Comparison of ENCODE assay signal across 8 mouse cellular contexts in the genomic region with DNA sequence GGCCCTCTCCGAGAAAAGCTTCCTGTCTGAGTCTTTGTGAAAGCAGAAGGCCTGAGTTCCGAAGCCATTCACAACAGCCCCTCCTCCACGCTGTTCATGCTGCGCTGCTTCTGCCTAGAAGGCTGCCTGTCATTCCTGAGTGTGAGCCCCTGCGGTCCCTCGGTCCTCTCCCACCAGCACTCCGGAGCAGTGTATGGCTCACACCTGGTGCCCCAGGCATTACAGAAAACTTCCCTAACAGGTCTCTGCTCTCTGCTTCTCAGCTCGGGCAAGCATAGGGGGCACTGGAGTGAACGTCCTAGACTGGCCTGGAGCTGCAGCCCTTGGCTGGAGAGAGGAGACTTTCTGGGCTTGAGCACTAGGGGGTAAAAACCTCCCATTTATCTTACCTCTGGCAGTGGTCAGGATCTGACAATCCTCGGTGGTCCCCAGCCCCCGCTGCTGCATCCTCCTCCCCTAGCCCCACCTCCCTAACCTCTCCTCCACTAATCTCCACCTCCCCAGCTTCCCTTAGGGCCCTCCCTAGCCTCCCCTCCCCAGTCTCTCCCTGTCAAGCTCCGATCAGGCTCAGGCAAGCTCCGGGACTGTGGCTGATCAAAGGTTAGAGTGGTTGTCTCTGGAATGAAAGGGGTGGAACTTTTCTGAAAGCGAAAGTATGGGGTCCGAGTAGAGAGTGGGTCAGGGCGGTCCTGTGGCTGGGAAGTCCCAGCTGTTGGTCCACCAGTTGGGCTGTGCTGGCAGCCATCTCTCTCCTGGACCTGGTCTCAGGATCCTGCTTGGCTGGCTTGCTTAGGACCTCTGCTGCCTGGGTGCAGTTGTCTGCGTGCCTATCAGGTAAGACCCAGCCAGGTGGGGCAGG. TPM values are rescaled to one million over a fixed set of nuclear protein-coding genes. Genes with fewer than 3 reads are reported as not detected.
DNase-seq lines count a peak whose midpoint lies in the region; ATAC-seq and TF ChIP-seq lines count a peak whose summit lies in the region.

A gene (plus strand): TSS at position 97 of the 859 bp plus-strand sequence.

- no peak for DNase-seq in CH12.LX (ENCODE audit: extremely low read depth)
- no peak for DNase-seq in large intestine, adult 2 months (ENCODE audit: low read depth, low spot score)
- peak; percentile 48 for DNase-seq in midbrain, embryonic 14.5 days
- no peak for DNase-seq in layer of hippocampus, postnatal 10 days (ENCODE audit: low spot score in 2 of 2)
- DNase-seq in left cerebral cortex, postnatal 14 days (ENCODE audit: low spot score in 2 of 2): no peak
- DNase-seq in right cerebral cortex, adult 18-20 months: no peak

- 8% methylated on average over 17 of the region's 17 CpGs for WGBS in heart, embryonic 16.5 days
- 6% methylated on average over 17 of the region's 17 CpGs for WGBS in large intestine, adult 2 months
- WGBS in midbrain, embryonic 14.5 days: 2% methylated on average over 17 of the region's 17 CpGs

- no peaks in the 10 kb centered on the region for H3K36me3 ChIP-seq in CH12.LX (replicated peaks in 1 of 2; ENCODE audit: control insufficient read depth in 1 of 2, insufficient read depth in 1 of 2, low read length in 1 of 2)
- no peaks in the 10 kb centered on the region for H3K36me3 ChIP-seq in heart, embryonic 16.5 days (ENCODE audit: control insufficient read depth, insufficient read depth)
- no peaks in the 10 kb centered on the region for H3K36me3 ChIP-seq in midbrain, embryonic 14.5 days (ENCODE audit: control insufficient read depth, insufficient read depth, low read length)

- intact Hi-C loops in left cerebral cortex, postnatal 14 days (cut with DNase I): no loop called here

- peaks cover 0 to 23% of the 10 kb centered on the region in 2 experiments; a peak in 2 of 4 replicates for H3K4me1 ChIP-seq in CH12.LX (ENCODE audit: control insufficient read depth in 1 of 2, insufficient read depth in 2 of 2)
- no peaks in the 10 kb centered on the region; the same call in 1 of the 2 replicates for H3K4me1 ChIP-seq in bone marrow macrophage, adult 2 months (ENCODE audit: control insufficient read depth, insufficient read depth, low read length)
- H3K4me1 ChIP-seq in heart, embryonic 16.5 days (ENCODE audit: control insufficient read depth, insufficient read depth, low read length): peaks cover 39% of the 10 kb centered on the region
- H3K4me1 ChIP-seq in midbrain, embryonic 14.5 days (ENCODE audit: control insufficient read depth, insufficient read depth, low read length): 0 out of 2 replicates have a peak, but pooled peaks cover 8% of the 10 kb centered on the region

- H3K4me2 ChIP-seq in CH12.LX (ENCODE audit: insufficient read depth, low read depth, poor library complexity, severe bottlenecking): peak within 1 kb of the TSS; percentile 65
- H3K4me2 ChIP-seq in heart, embryonic 16.5 days (ENCODE audit: low read depth, low read length): peak within 1 kb of the TSS; percentile 82
- peak within 1 kb of the TSS; percentile 41 for H3K4me2 ChIP-seq in midbrain, embryonic 14.5 days (ENCODE audit: low read length)

- TF ChIP-seq EP300 in CH12.LX (IDR thresholded peaks at IDR 0.05; ENCODE audit: low read length): no peak

- H3K79me2 ChIP-seq in CH12.LX (replicated peaks; ENCODE audit: control insufficient read depth, extremely low read depth, insufficient read depth, poor library complexity, severe bottlenecking): no peaks in the 10 kb centered on the region

- no peak for TF ChIP-seq CTCF in CH12.LX (conservative IDR thresholded peaks at IDR 0.05 in 1 of 2, IDR thresholded peaks at IDR 0.05 in 1 of 2; ENCODE audit: low read depth in 2 of 2, low read length in 2 of 2)
- TF ChIP-seq CTCF in bone marrow macrophage, adult 2 months (IDR thresholded peaks at IDR 0.05; ENCODE audit: low read depth, low read length): no peak

- peak; percentile 17; the same call in 1 of the 2 replicates for ATAC-seq in heart, embryonic 16.5 days (replicated peaks; ENCODE audit: extremely low read depth, insufficient read depth, low FRiP score)
- 0 out of 2 replicates have a peak, but pooled peaks have one; percentile 44 for ATAC-seq in midbrain, embryonic 14.5 days (ENCODE audit: low FRiP score, low TSS enrichment)

- no peak within 1 kb of the TSS for H3K27ac ChIP-seq in CH12.LX (ENCODE audit: insufficient read depth, low read depth)
- no peak within 1 kb of the TSS for H3K27ac ChIP-seq in bone marrow macrophage, adult 2 months (ENCODE audit: insufficient read depth, low read depth, low read length)
- H3K27ac ChIP-seq in heart, embryonic 16.5 days (ENCODE audit: low read length): 0 out of 2 replicates have a peak within 1 kb of the TSS, but pooled peaks have one; percentile 35
- no peak within 1 kb of the TSS for H3K27ac ChIP-seq in midbrain, embryonic 14.5 days (replicated peaks; ENCODE audit: low read depth, low read length)

- H3K9me3 ChIP-seq in CH12.LX (replicated peaks; ENCODE audit: low read length): no peaks in the 10 kb centered on the region
- no peaks in the 10 kb centered on the region for H3K9me3 ChIP-seq in heart, embryonic 16.5 days (replicated peaks; ENCODE audit: control insufficient read depth, low read length)
- H3K9me3 ChIP-seq in midbrain, embryonic 14.5 days (ENCODE audit: control insufficient read depth, low read length): no peaks in the 10 kb centered on the region

- peak within 1 kb of the TSS; percentile 22 to 55 (median 25) for H3K4me3 ChIP-seq in CH12.LX (replicated peaks in 1 of 3; ENCODE audit: low read depth in 2 of 3, low read length in 2 of 3, poor library complexity in 1 of 3)
- H3K4me3 ChIP-seq in bone marrow macrophage, adult 2 months (ENCODE audit: insufficient read depth, low read length): peak within 1 kb of the TSS; percentile 44
- H3K4me3 ChIP-seq in heart, embryonic 16.5 days (ENCODE audit: low read length): peak within 1 kb of the TSS; percentile 50
- H3K4me3 ChIP-seq in midbrain, embryonic 14.5 days (replicated peaks; ENCODE audit: low read depth, low read length): no peak within 1 kb of the TSS

- no peak for TF ChIP-seq RAD21 in CH12.LX (IDR thresholded peaks at IDR 0.05; ENCODE audit: low read depth, low read length)

- no peak for TF ChIP-seq POLR2A in CH12.LX (IDR thresholded peaks at IDR 0.05; ENCODE audit: low read depth, low read length)
- TF ChIP-seq POLR2A in bone marrow macrophage, adult 2 months (IDR thresholded peaks at IDR 0.05; ENCODE audit: borderline replicate concordance, low read depth, low read length): no peak

- in situ Hi-C loops in CH12.LX (cut with MboI; ENCODE audit: low pct_ligation_motif_present, low pct_unique_long_range_greater_than_20kb, low sequenced_read_pairs): loop anchor here (10.0 kb wide), 1 partner anchor 142 kb away; a partner anchor contains a TSS

- peaks cover 46% of the 10 kb centered on the region for H3K27me3 ChIP-seq in CH12.LX (replicated peaks)
- peaks cover 3% of the 10 kb centered on the region for H3K27me3 ChIP-seq in heart, embryonic 16.5 days (ENCODE audit: control insufficient read depth, insufficient read depth, low read length)
- H3K27me3 ChIP-seq in midbrain, embryonic 14.5 days (ENCODE audit: control insufficient read depth, insufficient read depth, low read length): peaks cover 10% of the 10 kb centered on the region

- dilution Hi-C loops in CH12.LX (cut with MboI; ENCODE audit: extremely low pct_ligation_motif_present, extremely low pct_unique_long_range_greater_than_20kb, low sequenced_read_pairs): no loop called here

- no peak within 1 kb of the TSS; the same call in 1 of the 2 replicates for H3K9ac ChIP-seq in CH12.LX (ENCODE audit: insufficient read depth, low read depth)
- H3K9ac ChIP-seq in heart, embryonic 16.5 days (ENCODE audit: low read length): peak within 1 kb of the TSS; percentile 64
- no peak within 1 kb of the TSS for H3K9ac ChIP-seq in midbrain, embryonic 14.5 days (replicated peaks; ENCODE audit: low read length)

TF ChIP-seq in CH12.LX, 34 proteins besides CTCF, POLR2A, EP300 and RAD21:
- no peak for TF ChIP-seq TCF12 (IDR thresholded peaks at IDR 0.05; ENCODE audit: low read depth, low read length)
TF ChIP-seq in CH12.LX: peak in this region for 0.

RNA-seq across cellular contexts. Expression of the gene that starts here (rescaled TPM):
- total RNA-seq in CH12.LX (2012; rRNA removed): 0.29 and 0.85 TPM in 2 replicates
- total RNA-seq in CH12.LX (2014; rRNA removed): 0.80 and 1.2 TPM in 2 replicates
- polyA plus RNA-seq in CH12.LX (2012; ENCODE audit: insufficient read length, low read depth): 0.56 and 0.81 TPM in 2 replicates
- 7.8 and 8.0 TPM in 2 replicates for polyA plus RNA-seq in bone marrow macrophage, adult 2 months (2012; ENCODE audit: insufficient read depth, insufficient read length, missing spikeins)
- polyA plus RNA-seq in heart, embryonic 16.5 days (2015; fragmentation: Nextera tagmentation; extraction: Ambion mirVana): 13.3 and 14.9 TPM in 2 replicates
- polyA plus RNA-seq in large intestine, adult 2 months (2012; rRNA removed): 197 and 357 TPM in 2 replicates
- polyA plus RNA-seq in midbrain, embryonic 14.5 days (2014; fragmentation: Nextera tagmentation; extraction: Ambion mirVana): 1.6 and 2.1 TPM in 2 replicates
- total RNA-seq in layer of hippocampus, postnatal 10 days (2021): 1 to 10 TPM in 1 of 2 experiments, under 1 TPM in 1; 0.41 to 1.1 TPM
- total RNA-seq in left cerebral cortex, postnatal 14 days (2021): under 1 TPM; 0.62 to 0.70 TPM

Comparison
In these comparisons a context has a peak if more than half of its experiments do, and no peak if none do; other contexts are left out.
1. RNA of the gene that starts here (polyA plus RNA-seq): 197 to 357 TPM in large intestine, adult 2 months; 13.3 to 14.9 TPM in heart, embryonic 16.5 days, 7.8 to 8.0 TPM in bone marrow macrophage, adult 2 months, 1.6 to 2.1 TPM in midbrain, embryonic 14.5 days and 0.56 to 0.81 TPM in CH12.LX; every median in the first group is over 10 times any median in the second.
2. Peak in every context shown above with its lines, with median percentiles within 50 percentile points of each other: H3K4me2 ChIP-seq.